Mouse (Mus musculus) hematopoietic multipotent progenitor cell, adult 10-12 weeks (in vitro differentiated cells): ENCODE results near the gene Cd72. TPM values are rescaled to one million over a fixed set of nuclear protein-coding genes. Genes with fewer than 3 reads are reported as not detected.

ENCODE experiments used
- polyA plus RNA-seq: library from polyadenylated mRNA; stranded (reverse); fragments of >175 nt; gene quantifications from 2 replicates; pipeline ENCODE4 v1.2.3, GENCODE M21; 2012; ENCODE audit warnings: low replicate concordance

Gene Cd72
- polyA plus RNA-seq = 75.3 and 370 TPM in 2 replicates

DNA sequence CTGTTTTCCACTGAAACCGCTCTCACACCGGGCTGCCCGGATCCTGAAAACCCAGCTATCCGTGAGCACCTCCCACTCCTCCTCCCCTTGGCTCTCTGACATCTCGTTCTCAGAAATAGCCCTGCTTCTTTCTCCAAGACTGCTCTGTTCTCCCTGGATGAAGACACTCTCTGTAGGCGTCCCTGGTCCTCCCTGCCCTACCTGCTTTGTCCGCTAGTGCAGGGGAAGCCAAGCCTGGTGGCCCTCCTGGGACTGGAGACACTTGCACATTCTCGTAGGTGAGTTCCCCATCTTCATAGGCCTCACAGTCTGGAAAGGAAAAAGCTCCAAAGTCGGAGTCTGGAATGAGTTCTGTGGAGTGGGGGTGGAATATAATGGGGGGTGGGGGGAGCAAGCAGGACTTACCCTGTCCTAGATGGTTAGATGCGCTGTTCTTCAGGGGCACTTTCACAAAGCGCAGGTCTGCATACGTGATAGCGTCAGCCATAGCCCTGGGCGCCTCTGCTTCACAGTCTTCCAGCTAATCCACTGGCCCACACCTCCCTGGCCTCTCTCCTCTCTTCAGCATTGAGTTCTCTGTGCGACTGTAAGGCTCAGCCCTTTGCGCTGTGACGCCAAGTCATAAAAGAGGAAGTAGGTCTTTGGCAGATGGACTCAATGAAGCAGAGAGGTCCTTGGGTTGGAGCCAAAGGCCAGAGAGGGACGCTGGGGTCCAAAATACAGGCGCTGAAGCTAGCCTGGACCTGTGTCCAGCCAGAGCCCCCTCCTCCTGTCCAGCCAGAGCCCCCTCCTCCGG is at the start of gene Cd72:
Gene Cd72, minus strand, starts transcription at position 588 of the 796 bp plus-strand sequence.

GRCm38 (mm10) chr4:43499407-43500333 is 45.2 kb upstream of the Cd72 start, which contains the start of gene Arhgef39:
TSS of gene Arhgef39 (minus strand) at chr4:43499695.

DNA sequence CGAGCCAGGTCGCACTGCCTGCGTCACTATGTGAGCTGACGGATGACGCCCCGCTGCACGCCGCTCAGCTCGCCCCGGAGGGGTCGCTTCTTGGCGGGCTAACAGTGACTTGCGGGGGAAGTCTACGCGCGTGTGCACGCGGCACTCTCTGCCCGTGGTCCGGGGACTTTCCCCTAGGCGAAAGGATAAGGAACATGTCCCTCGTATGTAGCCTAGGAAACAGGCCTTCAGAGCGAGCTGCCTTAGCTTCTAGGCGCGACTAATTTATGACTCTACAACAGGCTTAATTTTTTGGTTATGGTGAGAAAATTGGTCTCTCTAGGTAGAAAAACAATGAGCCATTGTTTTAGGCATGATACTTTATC is 38.4 kb upstream of the Cd72 start, which contains the start of gene Ccdc107:
Gene Ccdc107, plus strand, starts transcription at position 80 of the 365 bp plus-strand sequence.

DNA sequence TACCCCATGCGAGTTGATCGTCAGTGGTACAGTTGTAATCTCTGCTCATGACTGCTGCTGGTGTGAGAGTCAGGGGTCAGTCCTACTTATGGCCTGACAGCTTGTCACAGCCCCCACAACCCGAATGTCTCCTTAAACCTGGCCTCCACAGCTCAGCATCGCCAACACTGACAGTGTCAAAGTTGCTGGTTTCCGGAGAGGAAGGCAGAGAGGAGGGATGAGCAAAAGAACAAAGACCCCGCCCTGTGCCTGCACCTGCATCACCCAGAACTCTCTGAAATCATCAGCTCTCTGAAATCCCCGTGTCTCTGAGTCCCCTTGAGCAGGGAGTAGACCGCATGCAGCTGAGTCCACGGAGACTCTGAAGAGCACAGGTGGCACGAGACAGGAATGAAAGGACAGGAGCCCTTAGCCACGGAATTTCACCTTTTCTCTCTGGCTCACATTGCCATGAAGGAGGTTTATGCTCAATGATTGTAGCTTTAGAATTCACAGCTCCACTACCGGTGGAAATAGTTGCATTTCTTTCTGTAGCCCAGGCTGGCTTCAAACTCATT is 29.2 kb upstream of the Cd72 start, which contains the start of gene Sit1:
Gene Sit1, minus strand, starts transcription at position 200 of the 557 bp plus-strand sequence.

DNA sequence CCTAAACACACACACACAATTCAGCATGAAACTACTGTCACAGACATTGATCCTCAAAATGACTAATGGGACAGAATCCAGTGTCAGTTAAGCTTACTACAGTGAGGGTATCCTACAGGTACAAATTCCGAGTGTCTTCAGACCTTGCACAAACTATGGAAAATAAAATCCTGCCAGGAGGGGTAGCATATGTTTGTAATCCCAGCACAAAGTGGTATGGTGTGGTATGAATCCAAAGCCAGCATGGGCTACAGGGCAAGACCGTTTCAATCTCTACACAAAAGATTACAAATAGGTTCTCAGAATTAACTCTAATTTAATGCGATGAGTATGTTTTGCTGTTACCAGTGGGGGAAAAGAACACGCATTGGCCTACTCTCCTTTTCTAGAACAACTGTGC is 12.8 kb downstream of the Cd72 start, which contains the start of gene Tesk1:
Gene Tesk1, plus strand, starts transcription at position 301 of the 400 bp plus-strand sequence.

GRCm38 (mm10) chr4:43428946-43429345 is 25.5 kb downstream of the Cd72 start, which contains the start of gene Fam166b:
TSS of gene Fam166b (minus strand) at chr4:43429134.

Other genes starting within 250 kb of the Cd72 start
- not detected in 2 replicates for gene Atp8b5, start 187.5 kb downstream of the Cd72 start, polyA plus RNA-seq
- 2.8 and 4.5 TPM in 2 replicates for gene Rusc2, start 72.6 kb downstream of the Cd72 start, polyA plus RNA-seq
- not detected in 2 replicates for gene Fam166b, start 25.5 kb downstream of the Cd72 start, polyA plus RNA-seq
- 138 and 197 TPM in 2 replicates for gene Tesk1, start 12.7 kb downstream of the Cd72 start, polyA plus RNA-seq
- 28.2 and 68.1 TPM in 2 replicates for gene Sit1, start 29.1 kb upstream of the Cd72 start, polyA plus RNA-seq
- gene Ccdc107, start 38.3 kb upstream of the Cd72 start, polyA plus RNA-seq = 85.7 and 181 TPM in 2 replicates
- gene Arhgef39, start 45.1 kb upstream of the Cd72 start, polyA plus RNA-seq = 1.9 and 5.7 TPM in 2 replicates
- 0.90 TPM in 1 of 2 replicates, not detected in the other for gene Car9, start 52.3 kb upstream of the Cd72 start, polyA plus RNA-seq
- gene Tpm2, start 69.1 kb upstream of the Cd72 start, polyA plus RNA-seq = 1.2 and 1.9 TPM in 2 replicates
- gene Creb3, start 107.7 kb upstream of the Cd72 start, polyA plus RNA-seq = 4.0 and 5.4 TPM in 2 replicates
- gene Tln1, start 108.1 kb upstream of the Cd72 start, polyA plus RNA-seq = 255 and 288 TPM in 2 replicates
- 21.3 and 132 TPM in 2 replicates for gene Rgp1, start 124.1 kb upstream of the Cd72 start, polyA plus RNA-seq
- 19.2 and 22.4 TPM in 2 replicates for gene Gba2, start 124.2 kb upstream of the Cd72 start, polyA plus RNA-seq
- 0.22 TPM in 1 of 2 replicates, not detected in the other for gene Msmp, start 129.9 kb upstream of the Cd72 start, polyA plus RNA-seq
- gene Npr2, start 177.3 kb upstream of the Cd72 start, polyA plus RNA-seq = 0.38 and 0.63 TPM in 2 replicates
- 0.47 TPM in 1 of 2 replicates, not detected in the other for gene Spag8, start 199.0 kb upstream of the Cd72 start, polyA plus RNA-seq
- gene Hint2, start 201.8 kb upstream of the Cd72 start, polyA plus RNA-seq = 27.8 and 37.0 TPM in 2 replicates
- 4.0 and 9.5 TPM in 2 replicates for gene Tmem8b, start 214.3 kb upstream of the Cd72 start, polyA plus RNA-seq
- 0.04 and 0.05 TPM in 2 replicates for gene Fam221b, start 214.5 kb upstream of the Cd72 start, polyA plus RNA-seq
- not detected in 2 replicates for gene Olfr70, start 246.2 kb upstream of the Cd72 start, polyA plus RNA-seq